Mouse (Mus musculus): ENCODE measurements around the gene Fam213a.

Gene Fam213a

GRCm38 (mm10) chr14:41004201-41005141, 9.1 kb downstream of the Fam213a start:
- peak in 1 of 2 experiments; percentile 27 for DNase-seq (ENCODE audit: low spot score in 2 of 2)

- no peak for DNase-seq (ENCODE audit: low spot score in 2 of 2)
Measured at GRCm38 (mm10) chr14:41001576-41001975, 12.0 kb downstream of the Fam213a start.

GRCm38 (mm10) chr14:41000801-41001200, 12.8 kb downstream of the Fam213a start:
- DNase-seq (ENCODE audit: low spot score in 2 of 2) = no peak

- DNase-seq (ENCODE audit: low spot score in 2 of 2) = no peak
Measured at GRCm38 (mm10) chr14:40999904-41000645, 13.5 kb downstream of the Fam213a start.

GRCm38 (mm10) chr14:40996171-40996570, 17.4 kb downstream of the Fam213a start:
- DNase-seq (ENCODE audit: low spot score in 2 of 2) = no peak

- no peak for DNase-seq (ENCODE audit: low spot score in 2 of 2)
Measured at GRCm38 (mm10) chr14:40992464-40992863, 21.1 kb downstream of the Fam213a start.

GRCm38 (mm10) chr14:40988780-40989179, 24.8 kb downstream of the Fam213a start:
- no peak for DNase-seq (ENCODE audit: low spot score in 2 of 2)

GRCm38 (mm10) chr14:40987184-40987583, 26.4 kb downstream of the Fam213a start:
- DNase-seq (ENCODE audit: low spot score in 2 of 2) = no peak

- DNase-seq (ENCODE audit: low spot score in 2 of 2) = no peak
Measured at GRCm38 (mm10) chr14:40985635-40986034, 28.0 kb downstream of the Fam213a start.

GRCm38 (mm10) chr14:40979723-40980122, 33.9 kb downstream of the Fam213a start:
- DNase-seq (ENCODE audit: low spot score in 2 of 2) = no peak

GRCm38 (mm10) chr14:40979002-40979401, 34.6 kb downstream of the Fam213a start:
- peak in 1 of 2 experiments; percentile 19 for DNase-seq (ENCODE audit: low spot score in 2 of 2)

- peak; percentile 35 to 72 for DNase-seq (ENCODE audit: low spot score in 2 of 2)
Measured at GRCm38 (mm10) chr14:40975127-40975721, 38.4 kb downstream of the Fam213a start.

GRCm38 (mm10) chr14:40968051-40968450, 45.5 kb downstream of the Fam213a start:
- DNase-seq (ENCODE audit: low spot score in 2 of 2) = no peak

- peak in 1 of 2 experiments; percentile 12 for DNase-seq (ENCODE audit: low spot score in 2 of 2)
Measured at GRCm38 (mm10) chr14:40967598-40967900, 46.0 kb downstream of the Fam213a start.

GRCm38 (mm10) chr14:40966862-40967597, 46.6 kb downstream of the Fam213a start:
- peak; percentile 89 to 96 for DNase-seq (ENCODE audit: low spot score in 2 of 2)

- no peak for DNase-seq (ENCODE audit: low spot score in 2 of 2)
Measured at GRCm38 (mm10) chr14:40966392-40966861, 47.2 kb downstream of the Fam213a start, which contains the start of gene Tspan14. Tspan14 (minus strand) TSS chr14:40966807.

GRCm38 (mm10) chr14:40965507-40966356, 47.9 kb downstream of the Fam213a start:
- no peak for DNase-seq (ENCODE audit: low spot score in 2 of 2)

- no peak for DNase-seq (ENCODE audit: low spot score in 2 of 2)
Measured at GRCm38 (mm10) chr14:40964881-40965280, 48.7 kb downstream of the Fam213a start.

GRCm38 (mm10) chr14:40964214-40964610, 49.4 kb downstream of the Fam213a start:
- no peak for DNase-seq (ENCODE audit: low spot score in 2 of 2)

- no peak for DNase-seq (ENCODE audit: low spot score in 2 of 2)
Measured at GRCm38 (mm10) chr14:40963501-40964213, 49.9 kb downstream of the Fam213a start.

Data from cerebellum, postnatal 4 days (tissue).